Mouse (Mus musculus) embryonic fibroblast, embryonic 13.5 days (primary cell): ENCODE data around the gene Tnrc6a. TPM values are rescaled to one million over a fixed set of nuclear protein-coding genes. Genes with fewer than 3 reads are reported as not detected.

Source experiments
- H3K27ac ChIP-seq: 2 replicates; pipeline ENCODE4 v1.5.1; 2012; ENCODE audit warnings: low read length, control low read depth, inconsistent platforms; ENCODE audit not compliant: insufficient read depth
- H3K4me1 ChIP-seq: 2 replicates; pipeline ENCODE4 v1.6.1; 2011; ENCODE audit warnings: low read length; ENCODE audit not compliant: control insufficient read depth, insufficient read depth
- H3K4me3 ChIP-seq: 2 replicates; pipeline ENCODE4 v1.5.1; 2011; ENCODE audit warnings: mild to moderate bottlenecking, control low read depth, low read length; ENCODE audit not compliant: insufficient read depth
- CTCF ChIP-seq: IDR thresholded peaks from 2 replicates; pipeline ENCODE4 v1.5.1; 2011; ENCODE audit warnings: mild to moderate bottlenecking, control low read depth, low read length, moderate library complexity, borderline replicate concordance; ENCODE audit not compliant: insufficient read depth
- POLR2A ChIP-seq: IDR thresholded peaks from 2 replicates; pipeline ENCODE4 v1.6.1; 2011; ENCODE audit warnings: low read depth, mild to moderate bottlenecking, control low read depth, low read length, moderate library complexity
- polyA plus RNA-seq: library from polyadenylated mRNA; stranded (reverse); fragments of >200 nt; gene quantifications from 2 replicates; pipeline ENCODE4 v1.2.4, GENCODE M21; 2011; ENCODE audit warnings: low read depth; ENCODE audit not compliant: missing spikeins, insufficient read length

Gene Tnrc6a
- polyA plus RNA-seq, 1 experiment: 77.1 TPM

DNA sequence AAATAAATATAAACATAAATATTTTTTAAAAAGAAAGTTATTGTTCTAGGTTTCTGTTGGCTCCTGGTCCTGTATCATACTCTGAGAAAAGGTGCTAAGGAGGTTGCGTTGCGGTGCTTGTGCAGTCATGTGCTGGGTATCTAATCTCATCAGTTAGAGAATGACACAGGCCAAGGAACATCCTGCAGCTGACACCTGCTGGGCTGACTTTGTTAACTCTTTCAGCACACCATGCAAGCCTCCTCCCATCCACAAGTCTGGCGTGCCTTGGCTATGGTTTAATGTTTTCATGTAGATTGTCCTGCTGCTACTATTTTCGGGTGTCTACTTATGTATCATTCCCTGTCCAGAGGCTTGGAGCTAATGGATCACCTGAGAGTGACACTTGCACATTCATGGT is 14.3 kb downstream of the Tnrc6a start:
- TF ChIP-seq CTCF: no peak
- no peak overlapping the region for H3K27ac ChIP-seq
- no peak overlapping the region for H3K4me3 ChIP-seq
- peaks cover 6% of the 10 kb centered on the region; the same call in 1 of the 2 replicates for H3K4me1 ChIP-seq

DNA sequence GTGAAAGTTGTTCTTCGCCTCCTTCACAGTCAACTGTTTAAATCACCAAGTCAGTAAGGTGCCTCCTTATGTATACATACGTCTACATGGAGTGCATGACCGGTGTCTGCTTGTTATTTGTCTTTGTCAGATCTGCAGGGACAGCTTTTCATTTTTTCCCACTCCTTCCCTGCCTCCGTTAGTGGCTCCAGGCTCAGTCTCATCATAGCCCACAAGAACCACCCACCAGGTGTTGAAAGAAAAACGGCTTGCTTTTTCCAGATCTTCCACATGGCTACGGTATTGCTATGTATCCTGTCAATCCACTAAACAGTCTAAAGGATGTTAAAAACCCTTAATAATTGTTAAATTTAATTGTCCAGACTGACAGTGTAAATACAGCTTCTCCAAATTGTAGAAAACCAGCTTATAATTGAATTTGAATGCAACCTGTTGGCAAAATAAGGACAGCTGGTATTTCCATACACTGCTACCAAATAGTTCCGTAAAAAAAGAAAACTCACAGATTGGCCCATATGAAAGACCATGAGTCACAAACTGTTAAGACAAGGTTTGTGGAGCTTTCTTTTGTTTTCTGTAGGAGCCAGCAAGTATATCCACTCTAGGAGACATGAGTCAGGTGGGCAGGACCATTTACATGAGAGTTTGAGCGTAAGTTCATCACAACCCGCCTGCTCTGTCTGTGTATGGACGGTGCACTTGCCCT is 22.6 kb downstream of the Tnrc6a start:
- Histone ChIP-seq H3K4me3 (no peak overlapping the region), H3K27ac (no peak overlapping the region), H3K4me1 (no peaks in the 10 kb centered on the region)
- TF ChIP-seq CTCF: no peak

DNA sequence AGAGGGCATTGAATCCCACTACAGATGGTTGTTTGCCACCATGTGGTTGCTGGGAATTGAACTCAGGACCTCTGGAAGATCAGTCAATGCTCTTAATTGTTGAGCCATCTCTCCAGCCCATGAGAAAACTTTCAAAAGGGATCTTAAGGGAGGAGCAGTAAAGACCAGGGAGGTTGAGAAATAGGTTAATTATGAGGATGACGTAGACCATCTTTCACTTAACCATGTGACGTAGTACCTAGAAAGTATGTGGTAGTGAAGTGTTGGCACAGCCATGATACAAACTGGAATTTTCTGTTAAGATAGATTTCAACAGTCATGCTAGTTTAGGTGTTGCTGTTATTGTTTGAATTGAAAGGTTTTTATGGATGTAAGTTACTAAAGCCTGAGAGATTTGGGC is 24.1 kb downstream of the Tnrc6a start:
- Histone ChIP-seq H3K4me3 (no peak overlapping the region), H3K4me1 (no peaks in the 10 kb centered on the region), H3K27ac (no peak overlapping the region)
- TF ChIP-seq POLR2A (no peak), CTCF (no peak)

DNA sequence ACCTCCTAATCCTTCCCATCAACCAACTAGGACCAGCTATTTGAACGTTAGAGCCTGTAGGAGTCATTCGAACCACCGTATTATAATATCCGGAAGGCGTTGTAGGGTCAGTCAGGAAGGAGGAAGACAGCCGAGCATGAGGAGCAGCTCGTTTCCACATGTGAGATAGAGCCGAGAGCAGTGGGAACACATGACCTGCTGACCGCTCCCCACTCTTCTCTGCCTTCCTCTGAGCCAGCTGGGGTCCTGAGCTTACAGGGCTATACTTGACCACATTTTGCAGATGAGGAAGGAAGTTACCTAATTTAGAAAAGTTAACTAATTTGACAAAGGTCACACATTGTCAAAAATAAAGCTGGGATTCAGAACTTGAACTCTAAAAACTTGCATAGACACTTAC is 25.2 kb downstream of the Tnrc6a start:
- Histone ChIP-seq H3K4me1 (no peaks in the 10 kb centered on the region), H3K4me3 (no peak overlapping the region), H3K27ac (no peak overlapping the region)
- TF ChIP-seq POLR2A (no peak), CTCF (no peak)

DNA sequence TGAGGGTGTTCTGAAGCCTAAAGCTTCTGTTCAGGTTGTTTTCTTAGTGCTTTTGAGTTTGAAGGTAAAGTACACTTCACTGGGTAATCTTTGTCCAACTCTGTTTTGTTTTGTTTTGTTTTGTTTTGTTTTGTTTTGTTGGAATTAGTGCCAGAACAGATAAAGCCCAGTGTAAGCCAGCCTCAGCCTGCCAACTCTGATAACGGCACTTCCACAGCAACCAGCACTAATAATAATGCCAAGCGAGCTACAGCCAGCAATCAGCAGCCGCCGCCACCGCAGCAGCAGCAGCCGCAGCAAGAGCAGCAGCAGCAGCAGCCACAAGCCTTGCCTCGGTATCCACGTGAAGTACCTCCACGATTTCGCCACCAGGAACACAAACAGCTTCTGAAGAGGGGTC is 38.7 kb downstream of the Tnrc6a start:
- no peak for TF ChIP-seq POLR2A
- no peak for TF ChIP-seq CTCF
- H3K27ac ChIP-seq: no peak overlapping the region
- no peaks in the 10 kb centered on the region for H3K4me1 ChIP-seq
- no peak overlapping the region for H3K4me3 ChIP-seq

DNA sequence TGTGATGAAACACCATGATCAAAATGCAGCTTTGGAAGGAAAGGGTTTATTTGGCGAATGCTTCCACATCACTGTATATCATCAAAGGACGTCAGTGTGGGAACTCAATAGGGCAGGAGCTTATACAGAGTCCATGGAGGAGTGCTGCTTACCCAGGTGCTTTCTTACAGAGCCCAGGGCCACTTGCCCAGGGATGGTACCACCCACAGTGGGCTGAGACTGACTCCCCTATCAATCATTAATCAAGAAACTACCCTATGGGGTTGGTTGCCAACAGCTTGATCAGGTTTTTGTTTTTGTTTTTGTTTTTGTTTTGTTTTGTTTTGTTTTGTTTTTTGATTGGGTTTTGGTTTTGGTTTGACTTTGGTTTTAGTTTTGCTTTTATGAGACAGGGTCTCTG is 43.8 kb downstream of the Tnrc6a start:
- no peaks in the 10 kb centered on the region for H3K4me1 ChIP-seq
- TF ChIP-seq POLR2A: no peak

DNA sequence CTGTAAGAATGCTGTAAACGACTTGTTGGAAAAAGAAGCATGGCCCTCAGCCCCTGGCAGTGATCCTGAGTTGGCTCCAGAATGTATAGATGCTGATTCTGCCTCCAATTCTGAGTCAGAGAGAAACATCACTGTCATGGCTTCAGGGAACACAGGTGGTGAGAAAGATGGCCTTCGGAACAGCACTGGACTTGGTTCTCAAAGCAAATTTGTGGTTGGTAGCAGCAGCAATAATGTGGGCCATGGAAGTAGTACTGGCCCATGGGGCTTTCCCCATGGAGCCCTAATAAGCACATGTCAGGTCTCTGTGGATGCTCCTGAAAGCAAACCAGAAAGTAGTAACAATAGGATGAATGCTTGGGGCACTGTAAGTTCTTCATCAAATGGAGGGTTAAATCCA is 45.9 kb downstream of the Tnrc6a start:
- H3K4me3 ChIP-seq: no peak overlapping the region

More for the DNA sequence above, 43.8 kb downstream of the Tnrc6a start:
- H3K27ac ChIP-seq: no peak overlapping the region
- H3K4me3 ChIP-seq: no peak overlapping the region

DNA sequence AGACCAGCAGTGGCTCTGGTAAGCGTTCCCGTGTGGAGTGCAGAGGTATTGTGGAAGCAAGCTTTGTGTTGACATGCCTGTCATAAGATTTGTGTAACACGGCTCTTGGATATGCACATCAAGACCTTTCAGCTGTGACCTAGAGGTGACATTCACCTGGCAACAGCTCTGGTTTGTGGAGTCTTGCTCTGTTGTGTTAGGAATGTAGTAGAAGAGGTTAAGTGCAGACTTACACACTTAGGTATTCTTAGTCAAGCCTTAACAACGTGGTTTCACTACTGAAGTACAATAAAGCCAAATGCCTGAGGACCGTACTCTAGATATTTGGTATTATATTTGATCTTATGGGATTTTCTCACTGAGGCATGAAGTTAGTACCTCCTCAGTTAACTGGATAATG is 48.4 kb downstream of the Tnrc6a start:
- Histone ChIP-seq H3K4me3 (no peak overlapping the region), H3K27ac (no peak overlapping the region), H3K4me1 (no peaks in the 10 kb centered on the region)
- TF ChIP-seq POLR2A: no peak
- TF ChIP-seq CTCF: no peak

More for the DNA sequence above, 45.9 kb downstream of the Tnrc6a start:
- no peak overlapping the region for H3K27ac ChIP-seq
- TF ChIP-seq CTCF (no peak), POLR2A (no peak)
- no peaks in the 10 kb centered on the region for H3K4me1 ChIP-seq

DNA sequence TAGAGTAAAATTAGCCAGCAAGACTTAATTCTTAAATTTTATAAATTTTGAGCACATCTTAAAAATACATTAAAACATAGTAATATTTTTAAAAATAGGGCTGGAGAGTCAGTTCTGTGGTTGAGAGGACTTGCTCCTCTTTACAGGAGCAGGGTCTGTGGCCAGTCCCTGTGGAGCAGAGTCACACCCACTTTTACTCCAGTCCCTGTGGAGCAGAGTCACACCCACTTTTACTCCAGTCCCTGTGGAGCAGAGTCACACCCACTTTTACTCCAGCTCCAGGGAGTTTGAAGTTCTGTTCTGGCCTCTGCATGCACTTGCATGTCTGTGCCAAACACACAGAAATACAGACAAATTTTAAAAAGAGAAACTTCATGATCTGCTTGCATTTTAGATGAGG is 53.5 kb downstream of the Tnrc6a start:
- Histone ChIP-seq H3K27ac (no peak overlapping the region), H3K4me3 (no peak overlapping the region), H3K4me1 (no peaks in the 10 kb centered on the region)
- no peak for TF ChIP-seq CTCF
- TF ChIP-seq POLR2A: no peak

DNA sequence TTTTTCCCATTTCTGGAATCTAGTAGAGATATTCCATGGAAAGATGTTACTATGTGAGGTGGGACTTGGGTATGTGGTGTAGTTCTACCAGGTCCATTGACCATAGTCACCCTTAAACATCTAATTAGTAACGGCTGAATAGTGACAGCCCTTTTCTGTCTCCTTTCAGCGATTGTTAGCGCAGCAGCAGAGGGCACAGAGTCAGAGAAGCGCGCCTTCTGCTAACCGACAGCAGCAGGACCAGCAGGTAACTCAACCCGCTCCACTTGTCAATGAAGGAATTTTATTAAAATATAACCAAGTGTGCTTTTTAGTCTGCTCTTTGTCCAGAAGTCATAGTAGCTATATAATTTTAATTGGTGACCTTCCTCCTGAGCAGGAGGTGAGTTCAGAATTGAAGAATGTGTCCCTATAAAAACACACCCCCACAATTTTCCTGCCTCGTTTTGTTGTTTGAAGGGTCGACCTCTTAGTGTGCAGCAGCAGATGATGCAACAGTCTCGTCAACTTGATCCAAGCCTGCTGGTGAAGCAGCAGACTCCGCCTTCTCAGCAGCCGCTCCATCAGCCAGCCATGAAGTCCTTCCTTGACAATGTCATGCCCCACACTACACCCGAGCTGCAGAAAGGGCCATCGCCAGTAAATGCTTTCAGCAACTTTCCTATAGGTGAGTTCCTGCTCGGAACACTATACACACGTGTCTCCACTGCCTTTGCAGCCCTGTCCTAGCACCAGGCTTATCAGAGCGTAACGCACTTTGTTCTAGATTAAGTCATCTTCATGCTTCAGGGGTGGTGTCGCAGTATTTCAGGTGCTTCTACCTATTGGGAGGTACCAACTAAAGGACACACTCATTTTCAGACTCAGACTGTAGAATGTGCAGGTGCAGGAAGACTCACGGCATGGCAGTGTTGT is 58.4 kb downstream of the Tnrc6a start:
- Histone ChIP-seq H3K4me1 (no peaks in the 10 kb centered on the region), H3K4me3 (no peak overlapping the region), H3K27ac (no peak overlapping the region)
- TF ChIP-seq CTCF (no peak), POLR2A (no peak)
